Mouse (Mus musculus) cerebellum, adult 18-20 months (tissue): Measurements from ENCODE around the gene Sh3bp4.

ENCODE experiments used
- DNase-seq, 2 experiments: peaks; one replicate each; pipeline ENCODE4 v3.0.0; 2021

Sh3bp4 gene

DNA sequence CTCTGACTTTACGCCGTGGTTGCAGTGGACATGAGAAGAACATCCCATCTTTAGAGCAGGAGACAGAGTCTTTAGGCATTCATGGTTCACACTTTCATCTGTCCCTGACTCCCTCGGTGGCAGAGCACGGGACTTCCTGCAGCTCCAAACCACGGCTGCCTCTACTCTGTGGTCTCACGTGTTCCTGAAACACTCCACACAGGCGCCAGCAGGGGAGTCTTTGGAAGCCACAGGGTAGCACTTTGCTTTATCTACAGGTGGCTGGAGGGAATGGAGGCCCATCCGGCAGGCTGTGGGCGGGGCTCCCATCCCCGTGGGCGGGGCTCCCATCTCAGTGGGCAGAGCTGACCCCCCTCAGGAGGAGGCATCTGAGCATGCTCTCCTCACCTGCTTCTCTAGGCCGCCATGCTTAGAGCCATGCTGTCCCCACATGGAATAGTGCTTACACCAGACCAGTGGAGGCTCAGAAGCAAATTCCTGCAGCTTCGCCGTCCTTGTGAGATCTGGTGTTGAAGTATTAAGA lies 60.9 kb downstream of the Sh3bp4 start:
- DNase-seq: no peak

DNA sequence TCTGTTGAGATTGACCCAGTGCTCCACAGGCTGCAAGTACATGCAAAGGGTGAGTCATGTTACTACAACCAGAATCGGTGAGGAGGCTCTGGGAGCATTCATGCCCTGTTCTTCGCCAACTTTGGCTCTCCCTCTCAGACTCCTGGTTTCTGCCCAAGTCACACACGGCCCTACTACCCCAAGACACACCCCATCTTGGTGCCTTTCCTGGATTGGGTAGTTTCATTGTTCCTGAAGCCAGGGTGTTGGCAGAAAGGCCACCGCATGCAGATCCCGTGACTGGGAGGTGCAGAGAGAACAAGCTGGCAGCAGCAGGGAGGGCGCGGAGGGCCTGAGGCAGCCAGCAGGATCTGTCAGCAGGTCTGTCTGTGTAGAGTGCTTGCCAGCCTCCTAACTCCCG lies 61.5 kb downstream of the Sh3bp4 start:
- peak; percentile 14 to 25 for DNase-seq

DNA sequence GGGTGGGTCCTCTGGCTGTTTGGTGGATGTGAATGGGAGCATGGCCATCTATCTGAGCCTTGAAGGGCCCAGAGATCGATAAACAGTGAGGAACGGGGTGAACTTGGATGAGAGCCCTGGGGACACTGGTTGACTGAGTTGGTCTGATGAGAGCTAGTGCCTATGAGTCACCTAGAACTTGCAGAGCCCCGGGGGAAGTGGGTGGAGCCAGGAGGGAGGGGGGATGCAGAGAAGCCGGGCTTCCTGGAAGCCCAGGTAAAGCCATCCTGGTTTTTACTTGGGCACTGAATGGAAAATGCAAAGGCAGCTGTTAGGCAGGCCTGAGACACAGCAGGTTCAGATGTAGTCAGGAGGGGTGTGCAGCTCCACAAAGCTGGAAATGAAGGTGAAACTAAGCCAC lies 63.1 kb downstream of the Sh3bp4 start:
- DNase-seq: no peak

DNA sequence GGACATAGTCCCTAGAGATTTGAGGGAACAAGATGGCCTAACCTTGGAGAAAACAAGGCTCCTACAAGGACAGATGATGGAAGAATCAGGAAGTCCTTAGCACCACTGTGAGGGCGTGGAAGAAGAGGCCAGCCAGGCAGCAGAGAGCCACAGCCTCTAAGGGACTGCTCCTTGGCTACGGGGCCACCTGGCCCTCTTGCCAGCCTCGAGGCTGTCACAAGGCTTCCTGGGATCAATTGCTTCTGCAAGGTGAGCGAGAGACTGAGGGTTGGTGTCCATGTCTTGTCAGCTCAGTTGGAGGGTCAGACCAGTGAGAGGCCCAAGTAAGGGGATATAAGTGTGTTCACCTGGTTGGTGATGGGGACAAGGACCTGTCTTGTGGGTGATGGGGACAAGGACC lies 63.5 kb downstream of the Sh3bp4 start:
- no peak for DNase-seq

DNA sequence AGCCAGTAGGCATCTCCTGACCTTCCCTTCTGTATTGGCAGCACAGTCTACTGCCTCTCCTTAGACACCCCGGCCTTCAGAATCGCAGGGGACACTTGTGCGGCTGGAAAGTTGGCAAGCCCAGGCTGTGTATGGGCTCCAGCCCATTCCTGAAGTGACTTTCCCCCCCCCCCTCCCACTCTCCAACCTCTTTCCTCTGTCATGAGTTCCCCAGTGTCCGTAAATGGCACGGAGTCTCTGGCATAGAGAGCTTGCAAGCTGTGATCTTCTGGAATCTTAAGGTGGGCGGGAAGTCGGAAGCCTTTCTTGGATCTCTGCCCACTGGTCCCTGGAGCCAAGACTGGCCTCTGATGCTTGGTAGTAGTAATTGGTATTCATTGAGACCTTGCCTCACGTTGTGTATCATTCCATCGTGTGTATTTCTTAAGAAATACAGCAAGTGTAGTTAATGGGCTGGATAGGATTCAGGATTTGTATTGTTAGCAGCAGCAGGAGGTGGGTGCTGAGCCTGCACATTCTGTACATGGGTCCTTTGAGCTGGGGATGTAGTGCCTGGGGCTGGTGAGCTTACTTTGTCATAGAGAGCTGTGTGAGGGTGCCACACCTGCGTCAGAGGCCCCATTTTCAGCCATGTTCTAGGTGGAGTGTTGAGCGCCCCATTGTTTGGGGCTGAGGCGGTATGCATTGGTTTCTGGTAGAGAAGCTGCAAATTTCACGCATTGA lies 66.0 kb downstream of the Sh3bp4 start:
- DNase-seq: peak in 1 of 2 experiments; percentile 17

DNA sequence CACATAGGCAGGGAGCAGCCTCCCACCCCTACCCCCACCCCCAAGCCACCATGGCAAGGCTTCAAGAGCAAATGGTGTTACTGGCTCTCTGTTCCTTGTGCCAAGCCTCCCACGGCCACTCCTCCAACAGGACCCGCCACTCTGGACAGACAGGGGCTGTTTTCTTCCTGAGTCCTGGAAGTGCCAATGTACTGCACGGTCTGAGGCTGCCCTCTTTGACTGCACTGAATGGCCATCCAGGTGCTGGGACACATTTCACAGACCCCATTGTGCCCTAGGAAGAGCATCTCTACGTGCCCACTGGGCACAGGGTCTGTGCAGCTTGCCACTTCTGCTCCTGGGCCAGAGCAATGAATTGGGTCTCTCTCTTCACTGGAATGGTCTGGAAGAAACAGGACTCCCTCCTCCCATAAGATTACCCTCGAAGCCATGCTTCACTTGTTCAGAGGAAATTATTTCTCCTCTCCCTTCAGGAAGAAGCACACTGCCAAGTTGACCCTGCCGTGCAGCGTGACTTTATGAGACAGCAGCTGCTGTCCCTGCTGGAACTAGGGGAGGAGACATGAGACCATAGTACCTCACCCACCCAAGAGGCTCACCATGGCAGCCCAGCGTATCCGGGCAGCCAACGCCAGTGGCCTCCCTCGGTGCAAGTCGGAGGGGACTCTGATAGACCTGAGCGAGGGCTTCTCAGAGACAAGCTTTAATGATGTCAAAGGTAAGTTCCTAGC lies 67.0 kb downstream of the Sh3bp4 start:
- DNase-seq: no peak

DNA sequence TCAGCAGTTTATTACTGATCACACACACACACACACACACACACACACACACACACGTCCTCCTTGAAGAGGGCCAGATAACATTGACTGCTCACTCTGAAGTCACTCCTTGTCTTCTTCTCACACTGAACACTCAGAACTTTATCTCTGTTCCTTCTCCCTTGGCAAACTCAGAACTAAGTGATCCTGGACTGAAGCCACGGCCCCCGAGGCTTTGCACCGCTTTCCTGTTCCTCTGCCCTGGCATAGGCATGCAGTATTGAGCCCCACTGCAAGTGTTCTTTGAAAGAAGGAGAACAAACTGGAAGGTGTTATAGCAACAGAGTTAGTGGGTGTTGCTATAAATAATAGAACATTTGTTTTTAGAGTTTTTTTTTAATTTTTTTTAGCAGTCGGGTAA lies 68.1 kb downstream of the Sh3bp4 start:
- DNase-seq: no peak

DNA sequence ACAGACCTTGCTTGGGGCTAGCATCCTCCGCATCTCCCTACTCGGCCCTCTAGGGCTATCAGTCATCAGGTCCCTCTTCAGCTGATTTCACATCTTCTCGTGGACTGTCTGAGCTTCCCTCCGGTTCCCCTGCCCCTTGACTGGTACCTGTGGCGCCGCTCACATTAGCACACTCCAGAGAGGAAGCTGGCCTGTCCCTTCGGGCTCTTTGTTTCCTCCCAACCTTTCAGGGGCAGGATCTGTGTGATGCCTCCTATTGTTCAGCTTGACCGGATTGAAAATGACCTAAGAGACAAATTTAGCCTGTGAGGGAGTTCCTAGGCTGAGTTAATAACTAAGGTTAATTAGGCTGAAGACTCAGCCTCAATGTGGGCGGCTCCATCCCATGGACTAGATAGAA lies 69.9 kb downstream of the Sh3bp4 start:
- no peak for DNase-seq

DNA sequence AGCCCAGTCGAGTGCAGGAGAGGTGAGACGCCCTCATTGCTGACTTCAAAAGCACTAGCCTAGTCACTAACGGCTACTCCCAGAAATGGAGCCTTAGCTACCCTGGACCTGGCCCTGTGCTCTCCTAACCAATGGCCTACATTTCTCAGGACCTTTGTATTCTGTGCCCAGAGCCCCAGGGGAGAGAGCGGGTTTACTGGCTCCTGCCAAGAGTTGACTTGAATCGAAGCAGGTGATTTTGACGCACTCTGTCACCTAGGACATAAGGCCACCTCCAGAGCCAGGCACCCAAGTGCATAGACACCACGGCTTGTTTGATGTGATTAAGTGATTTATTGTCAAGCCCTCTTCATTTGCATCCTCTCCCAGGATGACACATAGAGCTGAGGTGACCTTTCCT lies 80.9 kb downstream of the Sh3bp4 start:
- DNase-seq: no peak

DNA sequence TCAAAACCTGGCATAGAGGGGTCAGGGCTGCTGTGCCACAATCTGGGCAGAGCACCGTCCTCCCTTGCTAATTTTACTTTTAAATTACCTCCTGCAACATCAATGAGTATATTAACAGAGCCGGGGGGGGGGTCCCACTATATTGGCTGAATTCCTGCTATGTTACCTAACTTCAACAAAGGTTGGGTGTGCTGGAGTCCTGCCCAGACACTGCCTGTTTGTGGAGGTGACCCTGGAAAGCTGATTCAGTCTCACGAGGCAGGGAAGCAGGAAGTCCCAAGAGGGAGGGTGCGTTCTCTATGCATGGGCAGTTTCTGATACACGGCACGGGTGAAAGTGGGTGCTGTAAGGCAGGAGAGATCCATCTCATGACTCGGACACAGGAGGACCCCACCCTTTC lies 82.4 kb downstream of the Sh3bp4 start:
- DNase-seq: no peak

DNA sequence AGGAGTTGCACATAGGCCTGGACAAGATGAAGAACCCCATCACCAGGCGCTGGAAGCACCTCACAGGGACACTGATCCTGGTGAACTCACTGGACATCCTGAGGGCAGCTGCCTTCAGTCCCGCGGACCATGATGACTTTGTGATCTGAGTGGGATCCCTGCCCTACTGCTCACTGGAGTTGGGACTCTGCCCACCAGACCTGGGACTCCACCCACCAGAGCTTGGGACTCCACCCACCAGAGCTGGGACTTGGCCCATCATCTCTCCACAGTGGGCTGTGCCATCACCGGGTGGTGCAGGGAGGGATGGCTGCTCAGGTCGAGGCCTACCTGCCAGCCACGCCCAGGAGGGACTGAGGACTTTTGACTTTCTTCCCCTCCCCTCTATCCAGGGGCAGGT lies 83.0 kb downstream of the Sh3bp4 start:
- no peak for DNase-seq

DNA sequence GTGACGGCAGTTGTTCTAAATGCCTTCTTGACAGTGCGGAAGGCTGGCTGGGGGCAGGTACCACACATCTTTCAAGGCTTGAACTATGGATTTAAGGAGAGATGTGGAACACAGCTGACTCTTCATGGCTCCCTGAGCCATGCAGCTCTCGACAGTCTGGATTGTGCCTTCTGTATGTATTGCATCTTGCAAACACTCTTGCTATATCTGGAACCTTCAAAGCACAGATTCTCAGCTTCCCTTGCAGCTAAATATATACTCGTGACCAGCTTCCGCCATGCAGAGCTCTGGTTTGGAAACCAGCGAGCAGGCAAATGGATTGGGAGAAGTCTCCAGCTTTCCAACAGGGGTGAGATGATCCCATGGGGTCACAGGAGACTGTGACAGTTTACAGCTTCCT lies 93.3 kb downstream of the Sh3bp4 start:
- DNase-seq: no peak

DNA sequence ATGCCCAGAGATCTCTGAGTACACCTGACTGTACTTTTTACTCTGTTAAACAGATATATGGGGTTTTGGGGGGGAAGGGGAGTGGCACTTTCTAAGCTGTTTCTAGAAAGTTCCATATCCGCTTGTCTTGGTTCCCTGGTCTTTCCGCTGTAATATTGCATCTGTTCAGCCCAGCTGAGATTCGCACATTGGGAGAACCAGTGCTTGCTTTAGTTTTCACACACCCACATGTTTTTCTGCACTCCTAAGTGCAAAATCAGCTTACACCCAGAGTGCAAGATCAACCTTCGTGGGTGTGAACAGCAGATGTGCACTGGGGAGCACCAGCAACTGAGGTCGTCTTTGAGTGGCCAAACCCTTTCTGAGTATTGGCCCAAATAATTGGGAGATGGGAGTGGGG lies 94.1 kb downstream of the Sh3bp4 start:
- no peak for DNase-seq

DNA sequence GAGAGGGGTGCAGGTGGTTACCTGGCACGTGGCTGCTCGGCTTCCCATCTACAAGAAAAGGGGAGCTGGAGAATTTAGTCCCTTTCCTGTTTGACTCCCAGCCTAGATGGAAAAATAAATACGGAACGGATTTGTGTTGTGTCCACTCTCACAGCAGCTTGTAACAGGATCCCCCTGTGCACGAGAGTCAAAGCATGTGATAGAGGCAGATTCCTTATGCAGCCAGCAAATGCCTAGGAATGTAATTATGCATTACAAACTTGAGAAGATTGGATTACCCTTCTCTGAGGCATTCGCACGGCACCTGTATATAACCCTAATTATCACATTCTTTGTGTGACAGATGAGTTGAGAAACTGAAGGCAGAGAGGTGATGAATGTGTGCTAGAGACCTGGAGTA lies 94.5 kb downstream of the Sh3bp4 start:
- no peak for DNase-seq

DNA sequence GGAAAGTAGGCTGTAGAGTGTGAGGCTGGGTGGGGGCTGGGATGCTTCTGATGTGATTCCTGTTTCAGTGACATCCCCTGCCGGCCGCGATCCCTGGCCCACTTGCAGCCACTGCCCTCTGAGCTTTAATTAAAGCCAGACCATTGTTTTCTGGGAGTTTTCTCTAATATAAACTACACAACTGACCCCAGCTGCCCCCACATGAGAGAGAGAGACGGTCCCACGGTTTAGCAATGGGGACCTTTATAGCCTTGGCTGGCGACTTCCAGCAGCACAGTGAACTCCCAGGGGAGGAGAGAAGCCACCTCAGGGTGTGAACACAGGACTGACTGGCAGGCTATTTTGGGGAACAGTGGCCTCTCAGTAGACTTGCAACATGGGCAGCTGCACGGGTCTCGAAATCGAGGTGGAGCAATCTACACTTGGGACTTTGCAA lies 96.6 kb downstream of the Sh3bp4 start:
- DNase-seq: no peak

DNA sequence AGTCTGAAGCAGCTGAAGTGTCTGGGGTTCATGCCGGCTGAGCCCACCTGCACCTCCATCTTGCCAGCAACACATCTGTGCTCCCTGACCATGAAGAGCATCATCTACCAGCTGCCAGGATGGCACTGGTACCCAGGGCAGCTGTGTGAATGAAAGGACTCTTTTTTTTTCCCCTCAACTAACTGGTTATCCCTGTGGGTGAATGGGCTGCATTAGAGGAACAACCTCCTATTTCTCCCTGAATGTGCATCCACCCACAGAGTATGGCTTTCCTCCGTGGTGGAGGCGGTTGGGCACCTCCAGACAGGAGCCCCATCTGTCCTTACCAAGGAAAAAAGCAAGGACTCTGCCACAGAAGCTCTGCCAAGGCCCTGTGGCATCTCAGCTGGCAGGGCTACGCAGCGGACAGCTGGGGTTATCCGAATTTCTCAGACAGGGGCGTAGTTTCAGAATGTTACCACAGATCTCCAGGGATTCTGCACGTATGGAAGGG lies 101.1 kb downstream of the Sh3bp4 start:
- DNase-seq: no peak

DNA sequence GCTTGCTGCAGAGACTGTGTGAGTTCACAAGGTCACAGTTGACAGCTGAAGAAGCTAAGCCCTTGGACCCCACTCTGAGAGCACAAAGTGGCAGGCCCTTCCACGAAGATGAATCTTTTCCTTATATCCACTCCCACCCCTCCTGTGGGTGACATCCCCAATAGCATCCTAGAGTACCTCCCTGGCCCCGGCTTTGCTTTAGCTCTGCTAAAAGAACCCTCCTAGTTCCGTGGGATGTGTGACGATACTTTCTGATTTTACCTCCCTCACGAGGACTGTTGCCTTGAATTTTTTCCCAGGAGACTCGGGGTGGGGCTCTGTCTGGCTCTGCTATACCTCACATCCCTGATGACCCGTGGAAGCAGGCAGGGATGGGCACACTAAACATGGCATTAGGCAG lies 104.4 kb downstream of the Sh3bp4 start:
- no peak for DNase-seq

DNA sequence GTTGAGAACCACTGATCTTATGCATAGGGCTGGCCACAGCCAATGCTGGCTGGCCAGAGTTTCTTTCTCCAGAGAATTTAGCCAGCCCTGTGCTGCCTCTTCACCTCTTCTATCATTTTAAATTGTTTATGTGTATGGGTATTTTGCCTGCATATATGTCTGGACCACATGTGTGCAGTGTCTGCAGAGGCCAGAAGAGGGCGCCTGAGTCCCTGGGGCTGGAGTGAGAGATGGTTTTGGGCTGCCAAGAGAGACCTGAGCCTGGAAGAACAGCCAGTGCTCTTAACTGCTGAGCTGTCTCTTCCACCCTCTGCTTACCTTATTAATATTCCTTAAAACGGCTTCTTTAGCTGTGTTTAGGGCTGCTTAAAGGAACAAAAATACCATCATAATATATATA lies 105.1 kb downstream of the Sh3bp4 start:
- DNase-seq: no peak

DNA sequence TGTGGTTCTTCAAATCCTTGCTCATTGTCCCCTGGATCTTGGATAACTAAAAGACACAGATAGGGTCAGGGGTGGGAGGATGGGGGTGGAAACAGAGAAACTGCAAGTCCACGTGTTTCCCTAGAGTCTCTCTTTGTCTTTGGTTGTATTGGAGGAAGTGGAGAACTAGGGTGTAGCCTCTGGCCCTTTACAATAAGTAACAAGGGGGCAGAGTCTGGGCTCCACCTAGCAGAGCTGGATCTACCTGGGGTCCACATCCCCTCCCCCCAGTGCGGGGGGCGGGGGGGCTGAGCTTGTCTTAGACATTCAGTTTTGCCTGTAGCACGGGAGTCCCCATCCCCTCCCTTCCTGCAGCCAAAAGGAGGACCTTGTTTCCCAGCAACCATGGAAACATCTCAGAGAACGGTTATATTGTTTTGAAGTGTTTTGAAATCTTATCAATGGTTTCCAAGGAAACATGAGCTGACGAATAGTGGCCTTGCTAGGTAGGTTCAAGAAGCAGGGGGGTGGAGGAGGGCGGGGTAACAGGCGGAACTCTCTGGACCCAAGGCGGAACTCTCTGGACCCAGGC lies 113.1 kb downstream of the Sh3bp4 start:
- DNase-seq: no peak

DNA sequence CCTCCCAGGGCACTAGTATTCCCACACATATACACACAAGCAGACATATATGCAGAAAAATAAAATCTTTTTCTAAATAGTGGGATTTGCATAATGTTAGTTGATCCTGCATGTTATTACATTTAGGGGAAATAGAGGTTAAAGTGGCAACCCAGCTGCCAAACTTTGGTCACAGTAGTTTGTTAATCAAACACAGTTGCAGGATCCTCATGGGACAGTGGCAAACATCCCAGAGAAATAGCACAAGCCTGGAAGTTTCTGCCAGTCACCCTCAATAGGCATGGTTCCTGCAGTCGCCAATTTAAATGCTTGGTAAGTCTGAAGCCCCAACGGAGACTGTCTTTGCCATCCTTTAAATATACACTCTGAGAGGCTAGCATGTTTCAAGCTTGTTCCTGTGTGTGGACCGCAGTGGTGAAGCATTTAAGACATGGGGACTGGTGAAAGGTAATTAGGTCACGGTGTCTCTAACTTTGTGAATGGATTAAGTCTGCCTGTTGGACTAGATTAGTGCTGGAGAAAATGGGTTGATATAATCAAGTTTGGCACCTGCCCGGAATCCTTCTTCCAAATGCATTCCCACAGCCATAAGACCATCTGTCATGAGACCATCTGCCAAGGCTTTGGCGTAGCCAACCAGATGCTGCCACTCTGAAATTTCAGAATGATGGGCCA lies 114.0 kb downstream of the Sh3bp4 start:
- DNase-seq: peak; percentile 65 to 68

DNA sequence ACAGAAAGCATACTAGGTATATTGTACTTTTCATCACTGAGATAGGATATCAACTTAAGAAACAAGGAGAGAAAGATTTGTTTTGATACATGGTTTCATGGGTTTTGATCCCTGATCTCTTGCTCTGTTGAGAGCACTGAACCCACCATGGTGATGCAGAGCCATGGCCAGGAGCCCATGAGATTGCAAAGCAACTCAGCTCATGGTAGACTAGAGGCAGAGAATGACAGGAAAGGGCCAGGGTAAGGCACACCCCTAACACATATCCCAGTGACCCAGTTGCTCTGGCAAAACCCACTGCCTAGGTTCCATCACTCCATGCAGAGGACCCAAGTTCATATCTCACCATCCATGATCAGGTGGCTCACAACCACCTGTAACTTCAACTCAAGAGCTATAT lies 114.6 kb downstream of the Sh3bp4 start:
- no peak for DNase-seq

DNA sequence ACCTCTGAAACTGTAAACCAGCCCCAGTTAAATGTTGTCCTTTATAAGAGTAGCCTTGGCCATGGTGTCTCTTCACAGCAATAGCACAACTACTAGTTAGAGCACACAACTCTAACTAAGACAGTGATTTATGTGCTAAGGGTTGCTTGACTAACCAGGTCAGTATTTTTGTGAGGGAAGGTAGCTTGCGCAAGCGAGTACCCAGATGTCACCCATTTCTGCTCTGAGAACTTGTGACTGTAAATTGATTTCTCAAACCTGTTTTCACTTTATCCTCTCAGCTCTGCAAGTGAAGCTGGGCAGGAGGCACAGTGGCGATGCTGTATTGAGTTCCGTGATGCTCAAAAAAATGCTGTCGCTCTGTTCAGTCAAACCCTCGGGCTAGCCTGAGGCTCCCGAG lies 117.2 kb downstream of the Sh3bp4 start:
- no peak for DNase-seq

DNA sequence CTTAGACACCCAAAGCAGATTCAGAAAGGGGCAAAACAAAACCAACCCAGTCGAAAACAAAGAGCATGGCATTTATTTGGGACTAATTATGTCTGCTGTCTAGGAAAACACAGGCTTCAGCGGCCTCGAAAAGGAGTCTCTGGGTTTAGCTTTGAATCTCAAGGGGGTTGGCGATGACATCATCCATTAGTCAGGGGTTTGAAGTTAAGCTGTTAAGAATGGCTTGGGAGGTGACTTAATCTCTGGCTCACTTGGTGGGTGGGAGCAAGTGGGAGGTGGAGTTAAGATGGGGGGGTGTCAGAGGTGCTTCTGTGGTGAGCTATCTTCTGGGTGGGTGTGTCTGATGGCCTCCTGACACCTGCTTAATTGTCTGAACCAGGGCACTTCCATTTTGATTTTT lies 117.9 kb downstream of the Sh3bp4 start:
- no peak for DNase-seq
